Mouse (Mus musculus): ENCODE results near the gene Orm3.

DNA sequence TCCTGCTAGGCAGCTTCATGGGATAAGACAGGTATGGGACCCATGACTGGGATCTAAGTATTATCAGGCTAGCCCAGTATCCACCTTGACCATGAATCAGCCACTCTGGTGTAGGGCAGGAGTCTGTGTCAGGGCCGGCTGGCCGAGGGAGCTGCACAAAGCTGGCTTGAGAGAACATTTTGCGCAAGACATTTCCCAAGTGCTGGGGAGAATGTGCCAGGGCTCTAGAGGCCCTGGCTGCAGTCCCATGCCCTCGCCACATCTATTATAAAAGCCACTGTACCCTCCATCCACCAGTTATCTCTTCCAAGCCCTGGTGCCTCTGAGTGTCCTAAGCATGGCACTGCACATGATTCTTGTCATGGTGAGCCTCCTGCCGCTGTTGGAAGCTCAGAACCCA lies 6.2 kb downstream of the Orm3 start, which contains the start of gene Orm2:
- TF ChIP-seq CTCF (IDR thresholded peaks at IDR 0.05; ENCODE audit: borderline replicate concordance, extremely low read depth, insufficient read depth, insufficient read length) (no peak), POLR2A (IDR thresholded peaks at IDR 0.05; ENCODE audit: borderline replicate concordance, extremely low read depth, insufficient read depth, insufficient read length, poor library complexity, severe bottlenecking) (no peak)

Measured in brain, embryonic 14.5 days (tissue).